Mouse (Mus musculus) gastrocnemius, adult 18-20 months (tissue): ENCODE measurements around the gene Gm20388. TPM values are rescaled to one million over a fixed set of nuclear protein-coding genes. Genes with fewer than 3 reads are reported as not detected.
"Not testable (repeated sequence)": the region's sequence is repeated elsewhere in the genome, so short reads cannot be mapped to it uniquely, and the experiment has no call there.

Experiments used
- DNase-seq: peaks from one replicate; pipeline ENCODE4 v3.0.0; 2021; ENCODE audit warnings: low spot score
- total RNA-seq, 2 experiments: library from RNA; stranded (reverse); gene quantifications; 2 replicates each; pipeline ENCODE4 v1.2.3; 2021

The Gm20388 gene
- total RNA-seq, 2 experiments from 2014 or later, result 10.5 to 12.3 TPM

GRCm38 (mm10) chr8:120797019-120797727 lies 886.5 kb downstream of the Gm20388 start:
- no peak for DNase-seq

GRCm38 (mm10) chr8:120800308-120800865 lies 889.7 kb downstream of the Gm20388 start:
- peak; percentile 45 for DNase-seq

- not testable (repeated sequence) for DNase-seq
Observed at GRCm38 (mm10) chr8:120803661-120804375, 893.2 kb downstream of the Gm20388 start.

- no peak for DNase-seq
Observed at GRCm38 (mm10) chr8:120804741-120805140, 894.1 kb downstream of the Gm20388 start.

- no peak for DNase-seq
Observed at GRCm38 (mm10) chr8:120806780-120807264, 896.2 kb downstream of the Gm20388 start.

DNA sequence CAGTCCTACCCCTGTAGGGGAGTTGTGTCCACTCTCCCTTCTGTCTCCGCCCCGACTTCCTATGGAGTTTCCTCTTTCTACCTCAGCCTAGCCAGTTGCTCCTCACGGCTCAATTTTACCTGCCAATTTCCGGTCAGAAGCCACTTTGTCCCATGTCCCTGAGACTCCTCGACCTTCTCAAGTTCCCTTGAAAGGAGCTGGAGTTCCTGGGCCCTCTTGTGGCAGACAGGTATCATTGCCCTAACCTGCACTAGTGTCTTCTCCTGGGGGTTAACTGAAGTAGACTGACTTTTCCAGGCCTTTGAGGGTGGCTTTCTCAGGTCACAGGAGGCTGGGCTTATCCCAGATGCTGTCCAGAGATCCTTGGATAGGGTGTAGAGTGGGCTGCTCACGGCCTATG lies 897.1 kb downstream of the Gm20388 start:
- DNase-seq, result peak; percentile 43

DNA sequence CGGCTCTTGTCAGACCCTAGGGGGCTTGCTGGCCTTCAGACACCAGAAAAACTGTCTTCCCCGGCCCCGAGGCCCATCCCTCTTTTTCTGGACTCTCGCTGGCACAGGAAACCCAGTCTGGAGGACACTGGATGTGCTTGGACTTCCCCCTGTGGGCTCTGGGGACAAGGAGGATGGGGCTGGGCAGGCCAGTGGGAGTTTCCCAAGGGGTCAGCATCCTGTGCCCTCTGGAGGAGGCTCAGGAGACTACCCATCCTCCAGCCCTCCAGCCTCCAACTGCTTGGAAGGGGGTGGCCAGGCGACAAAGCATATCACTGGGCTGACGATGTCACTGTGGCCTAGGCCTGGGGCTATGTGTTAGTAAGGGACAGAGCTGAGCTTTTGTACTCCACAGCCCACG lies 898.4 kb downstream of the Gm20388 start:
- no peak for DNase-seq

- DNase-seq, result no peak
Observed at GRCm38 (mm10) chr8:120811953-120812352, 901.3 kb downstream of the Gm20388 start.

DNA sequence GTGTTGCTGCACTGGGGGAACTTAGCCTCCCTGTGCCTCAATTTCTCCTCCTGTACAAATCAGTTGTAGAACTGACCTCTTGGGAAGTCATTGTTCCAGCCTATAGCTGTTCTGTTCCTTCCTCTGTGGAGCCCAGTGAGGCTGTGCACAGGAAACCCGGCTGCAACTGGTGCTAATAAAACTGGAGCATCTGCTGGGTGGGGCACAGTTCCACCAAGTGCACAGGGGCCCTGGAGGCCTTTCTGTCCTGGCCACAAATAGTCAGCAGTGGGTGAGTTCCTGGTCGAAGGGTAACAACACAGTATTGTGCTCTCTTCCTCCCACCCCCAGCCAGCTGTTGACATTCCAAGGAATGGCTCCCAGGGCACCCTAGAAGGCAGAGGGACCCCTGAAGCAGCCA lies 902.4 kb downstream of the Gm20388 start:
- peak; percentile 20 for DNase-seq

GRCm38 (mm10) chr8:120813839-120814238 lies 903.2 kb downstream of the Gm20388 start:
- DNase-seq, result no peak

- DNase-seq, result no peak
Observed at GRCm38 (mm10) chr8:120816371-120816770, 905.7 kb downstream of the Gm20388 start.

DNA sequence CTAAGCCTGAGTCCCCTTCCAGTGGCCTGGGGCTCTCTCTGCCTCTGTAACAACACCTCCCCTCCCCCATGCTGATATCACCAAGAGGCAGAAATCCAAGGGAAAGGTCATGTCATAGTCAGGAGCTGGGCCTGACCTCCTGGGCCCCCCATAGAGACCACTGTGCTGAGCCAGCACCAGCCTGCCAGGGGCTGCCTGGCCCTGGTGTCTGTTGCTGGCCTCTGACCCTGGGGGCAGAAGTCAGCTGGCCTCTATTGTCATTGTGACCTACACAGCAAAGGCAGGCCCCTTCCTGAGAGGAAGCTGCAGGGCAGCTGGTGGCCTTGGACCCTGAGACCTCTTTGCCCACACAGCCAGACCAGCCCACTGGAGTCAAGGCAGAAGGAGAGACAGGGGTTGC lies 909.3 kb downstream of the Gm20388 start:
- DNase-seq, result no peak

DNA sequence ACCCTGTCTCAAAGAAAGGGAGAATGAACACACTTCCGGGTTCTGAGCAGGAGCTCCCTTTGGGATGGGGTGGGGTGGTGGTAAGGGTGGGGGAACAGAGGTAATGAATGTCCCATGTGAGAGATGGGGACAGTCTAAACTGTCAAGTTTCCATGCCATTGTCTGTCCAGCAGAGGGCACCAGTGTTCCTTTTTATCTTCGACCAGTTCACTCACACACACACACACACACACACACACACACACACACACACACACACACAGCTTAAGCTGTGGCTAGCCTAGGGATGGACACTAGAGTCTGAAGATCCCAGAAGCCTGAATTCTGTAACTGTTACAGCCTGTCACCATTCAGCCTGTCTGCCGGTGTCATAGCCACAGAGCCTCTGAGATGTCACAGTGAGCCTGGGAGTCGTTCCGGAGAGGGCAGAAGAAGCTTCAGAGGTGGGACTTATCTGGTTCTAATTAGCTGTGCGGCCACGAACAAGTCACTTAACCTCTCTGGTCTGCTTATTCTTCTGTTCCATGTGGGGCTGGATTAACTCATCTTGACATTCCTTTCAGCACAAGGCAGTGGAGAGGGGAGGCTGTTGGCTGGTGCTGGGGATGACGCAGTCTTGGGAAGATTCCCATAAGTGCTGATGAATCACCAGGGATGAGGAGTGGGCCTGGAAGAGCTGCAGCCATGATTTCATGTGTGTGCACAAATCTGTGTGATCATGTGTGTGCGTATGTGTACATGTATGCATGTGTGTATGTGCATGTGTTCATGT lies 910.9 kb downstream of the Gm20388 start:
- DNase-seq, result peak; percentile 38

GRCm38 (mm10) chr8:120823331-120823730 lies 912.7 kb downstream of the Gm20388 start:
- DNase-seq, result no peak

GRCm38 (mm10) chr8:120823887-120824286 lies 913.2 kb downstream of the Gm20388 start:
- DNase-seq, result no peak

- no peak for DNase-seq
Observed at GRCm38 (mm10) chr8:120824638-120825037, 914.0 kb downstream of the Gm20388 start.

DNA sequence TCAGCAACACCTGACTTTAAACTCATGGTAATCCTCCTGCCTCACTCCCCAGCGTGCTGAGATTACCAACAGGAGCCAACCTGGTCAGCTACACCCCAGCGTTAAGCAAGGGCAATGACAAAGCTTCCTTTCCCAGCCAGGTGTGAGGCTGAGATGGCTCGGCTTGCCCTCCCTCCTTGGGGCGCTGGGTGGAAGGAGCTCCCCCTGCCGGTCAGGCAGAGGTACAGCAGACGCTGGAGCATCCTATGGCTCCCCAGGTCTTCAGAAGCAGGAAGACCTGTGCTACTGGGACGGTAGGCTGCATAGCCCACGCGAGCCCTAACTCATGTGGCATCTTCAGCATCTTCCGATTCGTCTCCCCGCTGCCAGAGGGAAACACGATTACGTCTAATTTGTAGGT lies 917.6 kb downstream of the Gm20388 start:
- peak; percentile 29 for DNase-seq

GRCm38 (mm10) chr8:120830661-120831060 lies 920.0 kb downstream of the Gm20388 start:
- no peak for DNase-seq

GRCm38 (mm10) chr8:120832022-120832421 lies 921.4 kb downstream of the Gm20388 start:
- no peak for DNase-seq

- no peak for DNase-seq
Observed at GRCm38 (mm10) chr8:120833196-120833595, 922.6 kb downstream of the Gm20388 start.

GRCm38 (mm10) chr8:120839031-120839430 lies 928.4 kb downstream of the Gm20388 start:
- no peak for DNase-seq

DNA sequence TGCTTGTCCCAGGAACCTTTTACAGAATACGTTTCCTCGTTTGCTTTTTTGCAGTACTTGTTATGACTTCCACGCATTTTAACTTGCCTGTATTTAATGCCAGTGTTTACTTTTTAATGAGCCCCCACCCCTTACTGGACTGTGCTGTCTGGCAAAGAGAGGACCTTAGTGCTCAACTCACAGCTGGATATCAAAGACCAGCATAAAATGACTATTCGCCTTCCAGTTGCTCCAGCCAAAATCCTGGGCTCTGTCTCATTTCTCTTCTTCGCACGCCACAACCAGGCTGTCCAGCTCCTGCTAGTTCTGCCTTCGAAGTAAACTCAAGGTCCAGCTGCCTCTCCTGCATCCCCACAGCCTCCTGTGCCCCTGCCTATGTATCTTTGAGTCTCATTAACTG lies 932.4 kb downstream of the Gm20388 start:
- no peak for DNase-seq
